Mouse (Mus musculus): ENCODE results near the gene Rad54l. TPM values are rescaled to one million over a fixed set of nuclear protein-coding genes. Genes with fewer than 3 reads are reported as not detected.

The Rad54l gene
- polyA plus RNA-seq, 1 experiment, result not detected

DNA sequence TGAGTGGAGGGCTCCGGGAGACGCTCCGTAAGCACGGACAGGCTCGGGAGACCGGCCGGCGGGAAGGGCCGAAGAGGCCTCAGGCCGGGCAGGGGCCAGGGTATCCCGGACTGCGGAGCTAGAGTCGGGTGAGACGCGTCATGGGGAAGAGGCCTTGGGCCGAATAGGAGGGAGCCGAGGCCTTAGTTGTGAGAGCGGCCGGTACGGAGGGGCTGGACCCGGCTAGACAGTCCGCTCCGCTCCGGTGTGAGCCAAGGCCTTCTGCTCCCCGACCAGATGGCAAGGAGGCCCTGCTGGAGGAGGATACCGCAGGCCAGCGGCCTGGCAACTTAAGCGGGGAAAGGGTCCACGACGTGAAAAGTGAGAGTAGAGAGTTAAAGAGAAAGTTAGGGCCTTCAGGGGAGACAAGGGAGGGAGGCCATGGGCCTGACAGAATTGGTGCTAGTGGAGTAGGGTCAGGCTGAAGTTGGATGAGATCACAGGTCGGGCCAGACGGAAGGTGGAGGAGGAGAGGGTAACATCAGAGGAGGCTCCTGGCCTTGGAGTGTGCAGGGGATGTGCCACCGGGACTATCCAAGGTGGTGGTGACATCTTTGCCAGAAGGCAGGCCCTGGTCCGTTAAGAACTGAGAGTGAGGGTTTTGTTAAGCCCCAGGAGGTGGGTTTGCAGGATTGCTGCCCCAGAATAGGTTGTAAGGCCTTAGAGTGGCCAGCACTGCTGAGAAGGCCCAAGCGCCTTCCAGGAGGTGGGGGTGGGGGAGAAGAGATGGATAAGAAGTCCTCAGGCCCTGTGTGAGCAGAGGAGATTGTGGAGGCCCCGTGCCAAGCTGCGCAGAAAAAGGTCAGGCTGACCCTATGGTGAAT lies 46.9 kb downstream of the Rad54l start:
- Histone ChIP-seq H3K4me3 (ENCODE audit: insufficient read depth, low read depth, low read length) (peak overlapping the region; percentile 67), H3K4me1 (ENCODE audit: control insufficient read depth, insufficient read depth, low read length) (peaks cover 8% of the 10 kb centered on the region), H3K27ac (ENCODE audit: insufficient read depth, low read depth, low read length) (peak overlapping the region; percentile 29; the same call in 1 of the 2 replicates)
- WGBS, result 2% methylated on average over 37 of the region's 37 CpGs
- TF ChIP-seq POLR2A (IDR thresholded peaks at IDR 0.05; ENCODE audit: insufficient read depth, low read depth, low read length) (no peak), CTCF (IDR thresholded peaks at IDR 0.05; ENCODE audit: insufficient read depth, low read depth, low read length) (no peak)

GRCm38 (mm10) chr4:116075631-116076368 lies 47.7 kb downstream of the Rad54l start:
- H3K4me1 ChIP-seq (ENCODE audit: control insufficient read depth, insufficient read depth, low read length), result peaks cover 8% of the 10 kb centered on the region
- WGBS, result 1% methylated on average over 74 of the region's 77 CpGs
- TF ChIP-seq CTCF (IDR thresholded peaks at IDR 0.05; ENCODE audit: insufficient read depth, low read depth, low read length) (no peak), POLR2A (IDR thresholded peaks at IDR 0.05; ENCODE audit: insufficient read depth, low read depth, low read length) (no peak)
- peak overlapping the region; percentile 67 for H3K4me3 ChIP-seq (ENCODE audit: insufficient read depth, low read depth, low read length)
- peak overlapping the region; percentile 67; the same call in 1 of the 2 replicates for H3K27ac ChIP-seq (ENCODE audit: insufficient read depth, low read depth, low read length)

- under 1% methylated on average over 55 of the region's 55 CpGs for WGBS
- TF ChIP-seq CTCF (IDR thresholded peaks at IDR 0.05; ENCODE audit: insufficient read depth, low read depth, low read length) (no peak), POLR2A (IDR thresholded peaks at IDR 0.05; ENCODE audit: insufficient read depth, low read depth, low read length) (peak; percentile 87)
- Histone ChIP-seq H3K4me1 (ENCODE audit: control insufficient read depth, insufficient read depth, low read length) (peaks cover 8% of the 10 kb centered on the region), H3K4me3 (ENCODE audit: insufficient read depth, low read depth, low read length) (peak within 1 kb of the TSS; percentile 98), H3K27ac (ENCODE audit: insufficient read depth, low read depth, low read length) (peak within 1 kb of the TSS; percentile 89)
Observed at GRCm38 (mm10) chr4:116074861-116075620, 48.4 kb downstream of the Rad54l start, which contains the start of the genes Uqcrh and Lrrc41. Gene Uqcrh (minus strand): TSS chr4:116075071. Gene Lrrc41 (plus strand): TSS chr4:116075269.

DNA sequence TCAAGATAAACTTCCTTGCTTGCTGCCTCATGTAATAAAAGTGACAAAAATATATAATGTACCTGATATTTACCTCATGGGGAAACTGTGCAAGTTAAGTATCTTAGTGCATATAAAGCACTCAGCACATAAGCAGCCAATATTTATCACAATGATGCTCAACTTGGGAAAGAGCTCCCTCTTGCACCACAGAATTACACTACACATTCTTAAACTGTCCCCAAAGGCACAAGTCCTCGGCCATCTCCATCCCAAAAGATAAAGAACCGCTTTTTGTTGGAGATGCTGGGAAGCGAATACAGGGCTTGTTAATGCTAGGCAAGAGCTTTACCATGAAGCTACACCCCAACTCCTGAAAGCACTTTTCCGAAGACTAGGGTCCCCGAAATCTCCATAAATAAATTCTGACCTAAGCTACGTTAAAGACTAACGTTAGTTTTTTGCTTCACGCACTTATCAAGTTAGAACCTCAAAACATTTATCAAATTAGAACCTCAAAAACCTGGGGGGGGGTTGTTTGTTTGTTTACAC lies 49.3 kb downstream of the Rad54l start:
- H3K4me3 ChIP-seq (ENCODE audit: insufficient read depth, low read depth, low read length), result peak overlapping the region; percentile 98
- no peak for TF ChIP-seq CTCF (IDR thresholded peaks at IDR 0.05; ENCODE audit: insufficient read depth, low read depth, low read length)
- TF ChIP-seq POLR2A (IDR thresholded peaks at IDR 0.05; ENCODE audit: insufficient read depth, low read depth, low read length), result no peak
- H3K4me1 ChIP-seq (ENCODE audit: control insufficient read depth, insufficient read depth, low read length), result peaks cover 8% of the 10 kb centered on the region
- H3K27ac ChIP-seq (ENCODE audit: insufficient read depth, low read depth, low read length), result peak overlapping the region; percentile 89; the same call in 1 of the 2 replicates
- WGBS, result under 1% methylated on average over 8 of the region's 8 CpGs

DNA sequence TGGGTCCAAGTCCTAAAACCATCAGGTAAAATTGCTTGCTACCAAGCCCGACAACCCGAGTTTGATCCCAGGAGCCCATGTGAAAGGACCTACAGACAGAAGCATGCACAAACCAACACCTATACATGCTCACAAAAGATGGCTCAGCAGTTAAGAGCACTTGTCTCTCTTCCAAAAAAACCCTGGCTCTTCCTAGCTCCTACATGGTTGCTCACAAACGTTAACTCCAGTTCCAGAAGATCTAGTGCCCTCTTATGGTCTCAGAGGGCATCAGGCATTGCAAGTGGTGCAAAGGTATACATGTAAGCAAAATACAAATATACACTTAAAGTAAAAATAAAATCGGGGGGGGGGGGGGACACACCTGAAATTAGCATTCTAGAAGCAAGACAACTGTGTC lies 50.3 kb downstream of the Rad54l start:
- WGBS, result 55% methylated on average over 4 of the region's 4 CpGs
- Histone ChIP-seq H3K27ac (ENCODE audit: insufficient read depth, low read depth, low read length) (no peak overlapping the region), H3K4me1 (ENCODE audit: control insufficient read depth, insufficient read depth, low read length) (peaks cover 8% of the 10 kb centered on the region), H3K4me3 (ENCODE audit: insufficient read depth, low read depth, low read length) (no peak overlapping the region)
- TF ChIP-seq POLR2A (IDR thresholded peaks at IDR 0.05; ENCODE audit: insufficient read depth, low read depth, low read length) (no peak), CTCF (IDR thresholded peaks at IDR 0.05; ENCODE audit: insufficient read depth, low read depth, low read length) (no peak)

- no peak for TF ChIP-seq CTCF (IDR thresholded peaks at IDR 0.05; ENCODE audit: insufficient read depth, low read depth, low read length)
- no peak for TF ChIP-seq POLR2A (IDR thresholded peaks at IDR 0.05; ENCODE audit: insufficient read depth, low read depth, low read length)
- no peak overlapping the region for H3K27ac ChIP-seq (ENCODE audit: insufficient read depth, low read depth, low read length)
- 54% methylated on average over 6 of the region's 6 CpGs for WGBS
Observed at GRCm38 (mm10) chr4:116070116-116070515, 53.4 kb downstream of the Rad54l start.

DNA sequence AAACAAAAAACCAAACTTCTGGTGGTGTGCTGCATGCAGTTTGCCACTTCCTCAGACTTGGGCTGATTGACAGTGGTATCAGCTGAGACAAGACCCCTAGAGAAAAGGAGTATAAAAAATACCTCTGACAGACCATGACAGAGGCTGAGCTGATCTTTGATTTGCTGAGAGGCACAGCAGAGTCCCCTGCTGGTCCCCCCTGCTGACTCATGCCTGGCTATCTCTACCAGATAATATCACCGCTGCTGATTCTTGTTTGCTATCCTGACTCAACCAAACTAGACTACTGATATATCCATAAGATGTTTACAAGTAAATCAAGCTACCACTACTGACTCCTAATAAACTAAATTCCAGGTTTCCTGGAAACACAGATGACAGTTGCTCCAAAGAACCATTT lies 59.6 kb downstream of the Rad54l start:
- WGBS, result 32% methylated on average over 1 of the region's 1 CpGs
- TF ChIP-seq POLR2A (IDR thresholded peaks at IDR 0.05; ENCODE audit: insufficient read depth, low read depth, low read length), result no peak
- no peak for TF ChIP-seq CTCF (IDR thresholded peaks at IDR 0.05; ENCODE audit: insufficient read depth, low read depth, low read length)
- Histone ChIP-seq H3K4me3 (ENCODE audit: insufficient read depth, low read depth, low read length) (no peak overlapping the region), H3K4me1 (ENCODE audit: control insufficient read depth, insufficient read depth, low read length) (no peaks in the 10 kb centered on the region), H3K27ac (ENCODE audit: insufficient read depth, low read depth, low read length) (no peak overlapping the region)

More at GRCm38 (mm10) chr4:116070116-116070515, 53.4 kb downstream of the Rad54l start:
- Histone ChIP-seq H3K4me1 (ENCODE audit: control insufficient read depth, insufficient read depth, low read length) (no peaks in the 10 kb centered on the region; the same call in 1 of the 2 replicates), H3K4me3 (ENCODE audit: insufficient read depth, low read depth, low read length) (no peak overlapping the region)

DNA sequence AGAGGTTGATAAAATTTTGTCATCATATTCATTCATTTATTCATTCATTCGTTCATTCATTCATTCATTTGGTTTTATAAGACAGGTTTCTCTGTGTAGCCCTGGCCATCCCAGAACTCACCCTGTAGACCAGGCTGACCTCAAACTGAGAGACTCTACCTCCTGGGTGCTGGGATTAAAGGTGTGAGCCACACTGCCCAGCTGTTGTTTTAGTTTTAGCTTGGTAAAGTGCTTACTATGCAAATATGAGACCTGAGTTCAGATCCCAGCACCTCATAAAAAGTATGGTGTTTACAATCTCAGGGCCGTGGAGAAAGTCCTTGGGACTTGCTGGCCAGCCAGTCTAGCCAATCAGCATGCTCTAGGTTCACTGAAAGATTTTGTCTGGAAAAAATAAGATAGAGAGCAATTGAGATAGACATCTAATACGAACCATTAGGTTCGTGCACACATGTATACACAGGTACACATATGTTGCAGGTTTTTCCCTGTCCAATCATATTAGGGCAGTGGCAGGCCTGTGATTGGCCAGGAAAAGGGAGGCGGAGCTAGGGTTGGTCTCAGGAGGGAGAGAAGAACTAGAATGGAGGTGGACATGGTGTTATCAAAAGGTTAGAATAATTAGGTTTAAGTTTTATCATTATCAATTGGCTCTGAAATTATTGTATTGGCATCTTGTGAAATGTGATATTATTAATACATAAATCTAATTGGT lies 64.3 kb downstream of the Rad54l start:
- no peak overlapping the region for H3K27ac ChIP-seq (ENCODE audit: insufficient read depth, low read depth, low read length)
- no peak overlapping the region for H3K4me3 ChIP-seq (ENCODE audit: insufficient read depth, low read depth, low read length)
- H3K4me1 ChIP-seq (ENCODE audit: control insufficient read depth, insufficient read depth, low read length), result no peaks in the 10 kb centered on the region
- WGBS, result 83% methylated on average over 5 of the region's 5 CpGs
- TF ChIP-seq POLR2A (IDR thresholded peaks at IDR 0.05; ENCODE audit: insufficient read depth, low read depth, low read length) (no peak), CTCF (IDR thresholded peaks at IDR 0.05; ENCODE audit: insufficient read depth, low read depth, low read length) (no peak)

All from olfactory bulb, adult 2 months (tissue).